Mouse (Mus musculus): ENCODE measurements around the gene Mrps23.

DNA sequence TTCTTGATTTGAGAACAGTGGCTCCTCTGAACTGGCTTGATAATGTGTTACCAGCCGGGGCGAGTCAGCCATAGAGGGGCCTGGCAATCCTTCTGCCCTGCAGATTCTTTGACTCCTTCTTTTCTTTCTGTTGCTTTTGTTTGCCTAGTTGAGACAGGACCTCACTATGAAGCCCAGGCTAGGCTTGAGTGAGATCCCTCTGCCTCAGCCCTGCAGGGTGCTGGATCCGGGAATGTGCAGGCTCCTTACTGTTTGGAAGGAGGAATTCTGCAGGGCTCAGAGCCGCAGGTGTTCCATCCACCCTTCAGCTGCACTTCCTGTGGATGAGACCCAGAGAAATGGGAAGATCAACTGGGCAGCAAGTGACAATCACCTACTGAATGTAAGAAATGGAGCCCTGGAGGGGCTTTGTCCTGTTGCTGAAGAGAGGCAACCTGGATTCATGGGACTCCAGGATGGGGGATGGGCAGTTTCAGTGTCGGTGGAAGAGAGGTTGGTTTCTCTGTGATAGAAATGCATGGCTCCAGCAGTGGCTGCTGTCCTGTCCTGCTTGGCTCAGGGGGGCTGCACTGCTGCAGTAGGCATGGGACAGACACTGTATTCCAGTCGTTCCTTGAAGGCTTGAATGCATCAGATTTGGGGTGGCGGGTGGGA is 49.5 kb downstream of the Mrps23 start:
- TF ChIP-seq EP300 (IDR thresholded peaks at IDR 0.05; ENCODE audit: insufficient read depth, low read depth, low read length): no peak
- TF ChIP-seq POLR2A (IDR thresholded peaks at IDR 0.05; ENCODE audit: insufficient read depth, low read depth, low read length): no peak
- no peak for TF ChIP-seq CTCF (IDR thresholded peaks at IDR 0.05)
